Comparison of ENCODE assay signal across 22 mouse cellular contexts in the genomic region with DNA sequence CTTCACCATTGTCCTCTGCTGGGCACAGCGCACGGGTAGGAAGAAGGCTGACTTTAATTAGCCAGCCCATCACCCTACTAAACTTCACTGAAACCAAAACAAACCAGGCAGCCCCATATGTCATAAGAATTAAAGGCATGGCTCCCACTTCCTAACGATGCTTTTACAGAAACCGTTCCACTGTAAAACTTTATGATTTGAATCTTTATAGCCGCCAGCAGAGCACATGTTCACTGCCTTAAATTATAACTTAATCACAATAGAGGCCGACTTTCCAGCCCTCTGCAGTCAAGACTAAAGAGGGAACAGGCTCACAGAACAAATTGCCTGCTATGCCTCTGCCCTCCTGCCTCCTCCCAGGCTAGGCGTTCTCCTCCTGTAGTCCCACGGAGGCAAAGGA.
"Had no signal": no experiment of that assay in that cellular context is flagged by ENCODE, and none has a peak within 500 bp of the region (broad histone marks: within the 10 kb centered on the region; RNA-seq: fewer than 3 reads in every experiment).

No protein-coding gene starts in this region.

- H3K4me3 ChIP-seq: intestine, embryonic 15.5 days; layer of hippocampus, adult 2 months; liver, embryonic 13.5 days; megakaryocyte, embryonic 14.5 days; midbrain, embryonic 10.5 days; midbrain, embryonic 13.5 days; myocyte; neural tube, embryonic 13.5 days; stomach, embryonic 15.5 days had no signal

- ATAC-seq: intestine, embryonic 15.5 days; midbrain, embryonic 13.5 days; midbrain, embryonic 16.5 days had no signal

- H3K9me3 ChIP-seq: intestine, embryonic 15.5 days; liver, embryonic 13.5 days; megakaryocyte, embryonic 14.5 days; midbrain, embryonic 10.5 days; midbrain, embryonic 13.5 days; neural tube, embryonic 13.5 days; stomach, embryonic 15.5 days had no signal

- H3K9ac ChIP-seq: intestine, embryonic 15.5 days; liver, embryonic 13.5 days; midbrain, embryonic 13.5 days; neural tube, embryonic 13.5 days; stomach, embryonic 15.5 days had no signal

- H3K27ac ChIP-seq: intestine, embryonic 15.5 days; layer of hippocampus, adult 2 months; liver, embryonic 13.5 days; macrophage; midbrain, embryonic 10.5 days; midbrain, embryonic 13.5 days; neural tube, embryonic 13.5 days; stomach, embryonic 15.5 days had no signal

- H3K4me1 ChIP-seq: neural tube, embryonic 13.5 days had no signal

- H3K4me2 ChIP-seq: intestine, embryonic 15.5 days; liver, embryonic 13.5 days; midbrain, embryonic 13.5 days; neural tube, embryonic 13.5 days; stomach, embryonic 15.5 days had no signal

- DNase-seq: kidney, adult 11 months; kidney, adult 8-10 months; kidney, postnatal 25 days; layer of hippocampus, adult 9-11 months; liver, embryonic 13.5 days; lung, adult 2 months; retina, postnatal 1 day; right cerebral cortex, postnatal 25 days; spleen, adult 18-20 months; thymus, adult 2 months; thymus, postnatal 14 days; thymus, postnatal 4 days had no signal

- H3K36me3 ChIP-seq: intestine, embryonic 15.5 days; liver, embryonic 13.5 days; midbrain, embryonic 13.5 days; neural tube, embryonic 13.5 days; stomach, embryonic 15.5 days had no signal
